In the genomic region with DNA sequence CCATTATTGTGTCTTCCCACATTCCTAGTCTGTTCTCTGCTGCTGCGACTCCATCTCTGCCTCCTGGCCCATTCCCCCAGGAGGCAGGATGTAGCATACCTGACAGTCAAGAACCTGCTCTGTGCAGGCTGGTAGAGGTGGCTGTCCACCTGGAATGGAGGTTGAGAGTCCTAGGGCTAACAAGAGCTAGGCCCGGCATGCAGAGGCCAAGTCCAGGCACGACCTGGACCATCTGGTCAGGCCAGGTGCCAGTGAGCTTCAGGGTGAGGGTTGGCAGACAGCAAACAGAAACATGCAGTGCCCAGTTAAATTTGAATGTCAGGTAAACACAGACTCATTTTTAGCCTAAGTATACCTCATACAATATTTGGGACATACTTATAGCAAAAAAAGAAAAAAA, we compare ENCODE assay signal across 23 mouse cellular contexts.
DNase-seq lines count a peak whose midpoint lies in the region; TF ChIP-seq lines count a peak whose summit lies in the region.
"Had no signal": no experiment of that assay in that cellular context is flagged by ENCODE, and none has a peak within 500 bp of the region (broad histone marks: within the 10 kb centered on the region; RNA-seq: fewer than 3 reads in every experiment).

No protein-coding gene starts in this region.

- no peak for TF ChIP-seq POLR2A in liver, adult 2 months (IDR thresholded peaks at IDR 0.05; ENCODE audit: extremely low read depth, insufficient read depth, low read length)
- no peak for TF ChIP-seq POLR2A in cerebellum, adult 2 months (IDR thresholded peaks at IDR 0.05; ENCODE audit: borderline replicate concordance, insufficient read depth, low read length)

- no peak overlapping the region for H3K27ac ChIP-seq in liver, adult 2 months (replicated peaks; ENCODE audit: insufficient read depth, low read depth, low read length)
- H3K27ac ChIP-seq in cerebellum, adult 2 months (ENCODE audit: insufficient read depth, low read length), result peak overlapping the region; percentile 96
- H3K27ac ChIP-seq in layer of hippocampus, adult 2 months, result no peak overlapping the region
- H3K27ac ChIP-seq: embryonic facial prominence, embryonic 15.5 days; forebrain, embryonic 15.5 days; heart, embryonic 15.5 days; intestine, embryonic 15.5 days; liver, embryonic 15.5 days; lung, embryonic 15.5 days; stomach, postnatal 0 days had no signal

- H3K4me3 ChIP-seq in liver, adult 2 months (ENCODE audit: insufficient read depth, low read depth, low read length), result no peak overlapping the region
- H3K4me3 ChIP-seq in cerebellum, adult 2 months (replicated peaks; ENCODE audit: insufficient read depth, low read depth, low read length), result no peak overlapping the region
- no peak overlapping the region for H3K4me3 ChIP-seq in layer of hippocampus, adult 2 months
- H3K4me3 ChIP-seq: embryonic facial prominence, embryonic 15.5 days; forebrain, embryonic 15.5 days; heart, embryonic 15.5 days; intestine, embryonic 15.5 days; liver, embryonic 15.5 days; lung, embryonic 15.5 days; megakaryocyte, embryonic 14.5 days had no signal

- no peaks in the 10 kb centered on the region for H3K79me2 ChIP-seq in liver, adult 2 months (ENCODE audit: control insufficient read depth, insufficient read depth, low read length)

- H3K4me1 ChIP-seq in liver, adult 2 months (ENCODE audit: control insufficient read depth, insufficient read depth, low read length), result no peaks in the 10 kb centered on the region
- H3K4me1 ChIP-seq in cerebellum, adult 2 months (ENCODE audit: control insufficient read depth, insufficient read depth, low read length), result peaks cover 55% of the 10 kb centered on the region

- H3K27me3 ChIP-seq in liver, adult 2 months (ENCODE audit: control insufficient read depth, insufficient read depth, low read length), result no peaks in the 10 kb centered on the region
- H3K27me3 ChIP-seq in cerebellum, adult 2 months (ENCODE audit: control insufficient read depth, insufficient read depth, low read length), result no peaks in the 10 kb centered on the region

- peak; percentile 30 for DNase-seq in liver, adult 2 months (ENCODE audit: extremely low read depth, low read depth, low spot score)
- no peak for DNase-seq in liver
- peak; percentile 94 to 96 for DNase-seq in cerebellum, adult 2 months
- DNase-seq in cerebellum, postnatal 25 days, result peak; percentile 92 to 93
- DNase-seq in urinary bladder, postnatal 36 days (ENCODE audit: low spot score in 2 of 2), result peak; percentile 78 to 84
- DNase-seq in right cerebral cortex, postnatal 36 days (ENCODE audit: low spot score in 2 of 2), result no peak
- DNase-seq in layer of hippocampus, adult 2 months (ENCODE audit: low spot score in 2 of 2), result no peak
- DNase-seq: adrenal gland, postnatal 25 days; gastrocnemius, postnatal 36 days; heart, postnatal 36 days; kidney, adult 8-10 months; kidney, postnatal 25 days; lung, postnatal 36 days; midbrain, embryonic 14.5 days; thymus, adult 2 months had no signal

- no peak for TF ChIP-seq CTCF in liver, adult 2 months (IDR thresholded peaks at IDR 0.05; ENCODE audit: low read depth, low read length)
- TF ChIP-seq CTCF in cerebellum, adult 2 months (IDR thresholded peaks at IDR 0.05; ENCODE audit: borderline replicate concordance, insufficient read depth, low read depth, low read length), result no peak
- no peak for TF ChIP-seq CTCF in layer of hippocampus, adult 2 months (conservative IDR thresholded peaks at IDR 0.05)

- H3K36me3 ChIP-seq in liver, adult 2 months (ENCODE audit: control insufficient read depth, insufficient read depth, low read length), result no peaks in the 10 kb centered on the region
- H3K36me3 ChIP-seq: embryonic facial prominence, embryonic 15.5 days; forebrain, embryonic 15.5 days; heart, embryonic 15.5 days; intestine, embryonic 15.5 days; liver, embryonic 15.5 days; lung, embryonic 15.5 days had no signal

- H3K9ac ChIP-seq in liver, adult 2 months (ENCODE audit: low read depth, low read length), result no peak overlapping the region
- H3K9ac ChIP-seq: embryonic facial prominence, embryonic 15.5 days; forebrain, embryonic 15.5 days; heart, embryonic 15.5 days; intestine, embryonic 15.5 days; liver, embryonic 15.5 days; lung, embryonic 15.5 days had no signal

- 47% methylated on average over 3 of the region's 3 CpGs for WGBS in liver, adult 2 months
- 21% methylated on average over 3 of the region's 3 CpGs for WGBS in cerebellum, adult 2 months

Comparison
In these comparisons a context has a peak if more than half of its experiments do, and no peak if none do; other contexts are left out.
1. DNase-seq: peak in liver, adult 2 months (single experiment), cerebellum, adult 2 months (2 of 2), cerebellum, postnatal 25 days (2 of 2) and urinary bladder, postnatal 36 days (2 of 2); none in liver (single experiment), right cerebral cortex, postnatal 36 days (0 of 2) and layer of hippocampus, adult 2 months (0 of 2).